ENCODE assay signal across 15 mouse cellular contexts in genomic region chr16:52059535-52059934, GRCm38 (mm10). TPM values are rescaled to one million over a fixed set of nuclear protein-coding genes. Genes with fewer than 3 reads are reported as not detected.
DNase-seq lines count a peak whose midpoint lies in the region; ATAC-seq and TF ChIP-seq lines count a peak whose summit lies in the region.
"Had no signal": no experiment of that assay in that cellular context is flagged by ENCODE, and none has a peak within 500 bp of the region (broad histone marks: within the 10 kb centered on the region; RNA-seq: fewer than 3 reads in every experiment).

No protein-coding gene starts in this region.

- H3K36me3 ChIP-seq in heart, embryonic 13.5 days: no peaks in the 10 kb centered on the region; the same call in 1 of the 2 replicates
- H3K36me3 ChIP-seq in lung, postnatal 0 days (ENCODE audit: insufficient read depth, low read length): no peaks in the 10 kb centered on the region
- H3K36me3 ChIP-seq in heart, embryonic 16.5 days (ENCODE audit: control insufficient read depth, insufficient read depth): 0 out of 2 replicates have a peak, but pooled peaks cover 3% of the 10 kb centered on the region

- H3K4me1 ChIP-seq in heart, embryonic 13.5 days: peaks cover 78% of the 10 kb centered on the region
- H3K4me1 ChIP-seq in lung, postnatal 0 days (ENCODE audit: insufficient read depth, low read depth, low read length): peaks cover 32% of the 10 kb centered on the region
- peaks cover 68% of the 10 kb centered on the region for H3K4me1 ChIP-seq in heart, embryonic 16.5 days (ENCODE audit: control insufficient read depth, insufficient read depth, low read length)

- TF ChIP-seq EP300 in lung, postnatal 0 days (IDR thresholded peaks at IDR 0.05): no peak

- H3K27ac ChIP-seq in heart, embryonic 13.5 days (replicated peaks): peak overlapping the region; percentile 79
- H3K27ac ChIP-seq in lung, postnatal 0 days (ENCODE audit: low read length): peak overlapping the region; percentile 32
- peak overlapping the region; percentile 69 for H3K27ac ChIP-seq in heart, embryonic 16.5 days (ENCODE audit: low read length)
- H3K27ac ChIP-seq: limb, embryonic 15.5 days had no signal

- H3K27me3 ChIP-seq in heart, embryonic 13.5 days (replicated peaks): 0 out of 2 replicates have a peak, but pooled peaks cover 3% of the 10 kb centered on the region
- no peaks in the 10 kb centered on the region for H3K27me3 ChIP-seq in lung, postnatal 0 days (replicated peaks; ENCODE audit: insufficient read depth, low read length)
- H3K27me3 ChIP-seq in heart, embryonic 16.5 days (ENCODE audit: control insufficient read depth, insufficient read depth, low read length): no peaks in the 10 kb centered on the region
- H3K27me3 ChIP-seq: CH12.LX; embryonic facial prominence, embryonic 13.5 days; limb, embryonic 15.5 days; Patski had no signal

- no peaks in the 10 kb centered on the region for H3K9me3 ChIP-seq in heart, embryonic 13.5 days
- no peaks in the 10 kb centered on the region for H3K9me3 ChIP-seq in lung, postnatal 0 days (ENCODE audit: low read length)
- H3K9me3 ChIP-seq in heart, embryonic 16.5 days (replicated peaks; ENCODE audit: control insufficient read depth, low read length): no peaks in the 10 kb centered on the region
- H3K9me3 ChIP-seq: embryonic facial prominence, embryonic 13.5 days; limb, embryonic 15.5 days had no signal

- peak overlapping the region; percentile 30 for H3K4me2 ChIP-seq in heart, embryonic 13.5 days
- no peak overlapping the region for H3K4me2 ChIP-seq in lung, postnatal 0 days (replicated peaks; ENCODE audit: low read depth, low read length)
- 0 out of 2 replicates have a peak overlapping the region, but pooled peaks have one; percentile 13 for H3K4me2 ChIP-seq in heart, embryonic 16.5 days (ENCODE audit: low read depth, low read length)
- H3K4me2 ChIP-seq: embryonic facial prominence, embryonic 13.5 days; limb, embryonic 15.5 days had no signal

- intact Hi-C loops in heart, postnatal 36 days (cut with DNase I): no loop called here

- WGBS in heart, embryonic 13.5 days: 48% methylated on average over 4 of the region's 4 CpGs
- 56% methylated on average over 4 of the region's 4 CpGs for WGBS in lung, postnatal 0 days
- WGBS in heart, embryonic 16.5 days: 40% methylated on average over 4 of the region's 4 CpGs

- TF ChIP-seq CTCF in lung, postnatal 0 days (IDR thresholded peaks at IDR 0.05): no peak

- no peak for DNase-seq in heart, postnatal 36 days
- DNase-seq in lung, postnatal 0 days (ENCODE audit: low spot score): no peak
- DNase-seq in lung, adult 18-20 months: no peak
- peak; percentile 34 for DNase-seq in naive thymus-derived CD4-positive, alpha-beta T cell, adult 2 months (ENCODE audit: low read depth)
- no peak for DNase-seq in MN1 (ENCODE audit: low spot score)
- DNase-seq: cerebellum, adult 18-20 months; gastrocnemius, postnatal 10 days; kidney, adult 8-10 months had no signal

- peak overlapping the region; percentile 55 for H3K9ac ChIP-seq in heart, embryonic 13.5 days
- H3K9ac ChIP-seq in lung, postnatal 0 days (replicated peaks; ENCODE audit: low read depth): no peak overlapping the region
- H3K9ac ChIP-seq in heart, embryonic 16.5 days (ENCODE audit: low read length): peak overlapping the region; percentile 33; the same call in 1 of the 2 replicates
- H3K9ac ChIP-seq: embryonic facial prominence, embryonic 13.5 days; limb, embryonic 15.5 days had no signal

- no peak for ATAC-seq in heart, embryonic 13.5 days (ENCODE audit: extremely low read depth, insufficient number of reproducible peaks, low FRiP score, low TSS enrichment)
- no peak for ATAC-seq in lung, postnatal 0 days
- ATAC-seq in heart, embryonic 16.5 days (replicated peaks; ENCODE audit: extremely low read depth, insufficient read depth, low FRiP score): no peak
- ATAC-seq: forebrain, embryonic 14.5 days; Patski had no signal

- H3K4me3 ChIP-seq in heart, embryonic 13.5 days: no peak overlapping the region
- H3K4me3 ChIP-seq in lung, postnatal 0 days (ENCODE audit: low read depth, low read length): no peak overlapping the region
- no peak overlapping the region for H3K4me3 ChIP-seq in heart, embryonic 16.5 days (ENCODE audit: low read length)
- H3K4me3 ChIP-seq: embryonic facial prominence, embryonic 13.5 days; limb, embryonic 15.5 days had no signal

RNA-seq across cellular contexts. Expression of gene Cblb, which starts 28.5 kb away (rescaled TPM):
- 8.4 and 9.2 TPM in 2 replicates for polyA plus RNA-seq in heart, embryonic 13.5 days (2015; fragmentation: Nextera tagmentation; extraction: Ambion mirVana)
- total RNA-seq in heart, postnatal 36 days (2021): 10 to 100 TPM; 15.6 to 18.1 TPM
- 8.4 and 8.7 TPM in 2 replicates for polyA plus RNA-seq in lung, postnatal 0 days (2015; fragmentation: Nextera tagmentation; extraction: Ambion mirVana)
- polyA plus RNA-seq in heart, embryonic 16.5 days (2015; fragmentation: Nextera tagmentation; extraction: Ambion mirVana): 10.5 and 12.0 TPM in 2 replicates
